Mouse (Mus musculus) ovary, postnatal 14 days (tissue): ENCODE measurements at regions not wholly inside any gene's neighbourhood (a gene's known extent, or its start where the extent isn't known, plus 50 kb on each side); places are given as distances from the start of the nearest gene placed in this dataset.

Source experiments
- DNase-seq: peaks from one replicate; pipeline ENCODE4 v3.0.0; 2022; ENCODE audit warnings: low spot score

GRCm38 (mm10) chr13:99781616-99782015 is 119.3 kb downstream of the Cartpt start:
- no peak for DNase-seq

- no peak for DNase-seq
These were observed 120.0 kb downstream of the Cartpt start for GRCm38 (mm10) chr13:99780751-99781460.

GRCm38 (mm10) chr13:99778747-99779146 is 122.1 kb downstream of the Cartpt start:
- DNase-seq: no peak

GRCm38 (mm10) chr13:99777736-99778135 is 123.2 kb downstream of the Cartpt start:
- DNase-seq: no peak

GRCm38 (mm10) chr13:99765965-99766364 is 134.9 kb downstream of the Cartpt start:
- no peak for DNase-seq

GRCm38 (mm10) chr13:99764764-99765163 is 136.1 kb downstream of the Cartpt start:
- no peak for DNase-seq

- no peak for DNase-seq
These were observed 136.7 kb downstream of the Cartpt start for GRCm38 (mm10) chr13:99764097-99764714.

- DNase-seq: no peak
These were observed 139.0 kb downstream of the Cartpt start for GRCm38 (mm10) chr13:99761843-99762242.

GRCm38 (mm10) chr13:99761423-99761822 is 139.5 kb downstream of the Cartpt start:
- DNase-seq: no peak

- no peak for DNase-seq
These were observed 140.2 kb downstream of the Cartpt start for GRCm38 (mm10) chr13:99760646-99761045.

GRCm38 (mm10) chr13:99759256-99760044 is 141.4 kb downstream of the Cartpt start:
- no peak for DNase-seq

GRCm38 (mm10) chr13:99754701-99755100 is 146.2 kb downstream of the Cartpt start:
- no peak for DNase-seq

- DNase-seq: no peak
These were observed 146.6 kb downstream of the Cartpt start for GRCm38 (mm10) chr13:99754251-99754652.

GRCm38 (mm10) chr13:99753526-99753925 is 147.4 kb downstream of the Cartpt start:
- DNase-seq: no peak

GRCm38 (mm10) chr13:99750729-99751128 is 150.2 kb downstream of the Cartpt start:
- DNase-seq: no peak

GRCm38 (mm10) chr13:99749342-99749741 is 151.5 kb downstream of the Cartpt start:
- no peak for DNase-seq

GRCm38 (mm10) chr13:99748128-99748527 is 152.8 kb downstream of the Cartpt start:
- no peak for DNase-seq

- no peak for DNase-seq
These were observed 155.4 kb downstream of the Cartpt start for GRCm38 (mm10) chr13:99745526-99745925.

- DNase-seq: no peak
These were observed 156.1 kb downstream of the Cartpt start for GRCm38 (mm10) chr13:99744790-99745120.

- no peak for DNase-seq
These were observed 156.7 kb downstream of the Cartpt start for GRCm38 (mm10) chr13:99743952-99744789.

- no peak for DNase-seq
These were observed 158.4 kb downstream of the Cartpt start for GRCm38 (mm10) chr13:99742507-99742906.

- no peak for DNase-seq
These were observed 158.9 kb downstream of the Cartpt start for GRCm38 (mm10) chr13:99741981-99742380.
